In genomic region chr12:109738201-109738600, GRCm38 (mm10) we compare ENCODE assay signal across 28 mouse cellular contexts.
"Had no signal": no experiment of that assay in that cellular context is flagged by ENCODE, and none has a peak within 500 bp of the region (broad histone marks: within the 10 kb centered on the region; RNA-seq: fewer than 3 reads in every experiment).

No protein-coding gene starts in this region.

- H3K27ac ChIP-seq: embryonic facial prominence, embryonic 10.5 days; embryonic facial prominence, embryonic 12.5 days; embryonic facial prominence, embryonic 13.5 days; embryonic facial prominence, embryonic 15.5 days; forebrain, embryonic 10.5 days; forebrain, embryonic 12.5 days; forebrain, embryonic 13.5 days; forebrain, embryonic 15.5 days; gastrocnemius, adult 2 months; heart, adult 2 months had no signal

- H3K9me3 ChIP-seq: embryonic facial prominence, embryonic 10.5 days; embryonic facial prominence, embryonic 12.5 days; embryonic facial prominence, embryonic 13.5 days; embryonic facial prominence, embryonic 15.5 days; forebrain, embryonic 10.5 days; forebrain, embryonic 12.5 days; forebrain, embryonic 13.5 days; forebrain, embryonic 15.5 days had no signal

- H3K4me3 ChIP-seq: embryonic facial prominence, embryonic 10.5 days; embryonic facial prominence, embryonic 12.5 days; embryonic facial prominence, embryonic 13.5 days; embryonic facial prominence, embryonic 15.5 days; erythroblast, embryonic 14.5 days; forebrain, embryonic 10.5 days; forebrain, embryonic 12.5 days; forebrain, embryonic 13.5 days; forebrain, embryonic 15.5 days; gastrocnemius, adult 2 months; heart, adult 2 months had no signal

- H3K4me2 ChIP-seq: embryonic facial prominence, embryonic 12.5 days; embryonic facial prominence, embryonic 13.5 days; embryonic facial prominence, embryonic 15.5 days; forebrain, embryonic 12.5 days; forebrain, embryonic 13.5 days; forebrain, embryonic 15.5 days had no signal

- H3K4me1 ChIP-seq: embryonic facial prominence, embryonic 10.5 days; embryonic facial prominence, embryonic 12.5 days; embryonic facial prominence, embryonic 13.5 days; embryonic facial prominence, embryonic 15.5 days; forebrain, embryonic 12.5 days; forebrain, embryonic 13.5 days; forebrain, embryonic 15.5 days had no signal

- ATAC-seq: forebrain, embryonic 13.5 days; forebrain, embryonic 14.5 days; forebrain, embryonic 15.5 days; forebrain, embryonic 16.5 days; forebrain, postnatal 0 days had no signal

- DNase-seq: cerebellum, adult 2 months; cerebellum, adult 8-10 months; cerebellum, adult 9-10 months; cerebellum, adult 9-11 months; cerebellum, postnatal 10 days; cerebellum, postnatal 14 days; cerebellum, postnatal 25 days; cerebellum, postnatal 36 days; embryo, embryonic 11 days; forebrain, postnatal 0 days; gastrocnemius, adult 2 months; gastrocnemius, postnatal 10 days; gastrocnemius, postnatal 14 days; gastrocnemius, postnatal 25 days; gastrocnemius, postnatal 36 days; heart, adult 18-20 months; heart, adult 2 months had no signal

- H3K9ac ChIP-seq: embryonic facial prominence, embryonic 12.5 days; embryonic facial prominence, embryonic 13.5 days; embryonic facial prominence, embryonic 15.5 days; forebrain, embryonic 12.5 days; forebrain, embryonic 13.5 days; forebrain, embryonic 15.5 days; forebrain, postnatal 0 days had no signal

- H3K27me3 ChIP-seq: embryonic facial prominence, embryonic 12.5 days; embryonic facial prominence, embryonic 13.5 days; embryonic facial prominence, embryonic 15.5 days; forebrain, embryonic 12.5 days; forebrain, embryonic 13.5 days; forebrain, embryonic 15.5 days had no signal
